Mouse (Mus musculus) spleen, embryonic (tissue): ENCODE results near the gene G2e3.

ENCODE experiments used
- CTCF ChIA-PET: fragments of 350-600 bp; sonication (Branson Sonifier 250); formaldehyde crosslinking; loops from one replicate; lab custom pipeline; 2022; lab: Charles Lee

Gene G2e3

DNA sequence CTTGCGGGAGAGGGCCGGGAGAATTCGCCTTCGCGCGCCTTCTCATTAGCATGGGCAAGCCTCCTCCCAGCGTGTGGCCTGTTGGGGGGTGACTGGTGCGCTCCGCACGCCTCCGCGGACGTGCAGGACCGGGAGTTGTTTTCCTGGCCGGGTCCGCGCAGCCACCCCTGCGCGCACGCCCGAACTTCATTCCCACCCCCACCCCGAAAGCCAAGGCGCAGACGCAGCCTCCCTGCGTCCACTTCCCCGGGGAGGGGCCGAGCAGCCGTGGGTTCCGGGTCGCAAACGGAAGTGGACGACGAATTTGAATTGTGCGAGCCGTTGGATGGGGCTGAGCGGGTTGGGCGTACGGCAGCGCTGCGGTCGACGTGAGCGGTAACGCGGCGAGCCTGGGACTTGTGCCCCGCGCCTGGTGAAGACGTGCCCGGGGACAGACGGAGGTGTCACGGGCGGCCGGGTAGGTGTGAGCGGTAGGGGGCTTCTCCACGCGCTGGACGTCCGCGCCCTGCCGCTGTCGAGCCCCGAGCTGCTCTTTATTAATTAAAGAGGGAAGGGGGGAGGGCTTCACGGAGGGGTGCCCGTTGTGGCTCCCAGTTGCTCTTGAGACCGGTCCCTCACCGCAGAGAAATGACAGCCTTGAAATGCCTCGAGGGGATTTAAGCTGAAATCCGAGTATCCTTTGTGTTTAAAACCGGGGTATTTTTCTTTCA is at the start of gene G2e3:
Gene G2e3, plus strand, starts transcription at position 74 of the 710 bp plus-strand sequence.
- CTCF ChIA-PET: no interaction called here

DNA sequence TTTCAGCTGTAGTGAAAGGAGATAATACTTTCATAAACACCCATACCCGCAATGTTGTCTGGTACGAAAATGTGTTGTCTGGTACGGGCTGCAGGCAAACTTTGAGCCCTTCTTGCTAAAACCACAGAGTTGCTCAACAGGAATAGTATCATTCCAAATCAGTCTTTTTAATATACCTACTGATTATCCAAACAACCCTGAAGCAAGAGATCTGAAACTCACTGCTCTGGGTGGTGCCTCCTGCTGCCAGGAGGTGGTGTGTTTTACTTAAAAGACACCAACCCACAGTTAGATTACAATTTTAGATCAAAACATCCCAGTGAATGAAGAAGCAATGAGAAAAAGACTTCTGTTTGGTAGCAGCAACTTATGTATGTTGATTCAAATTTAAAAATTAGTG is 24.3 kb upstream of the G2e3 start:
- CTCF ChIA-PET: no interaction called here

DNA sequence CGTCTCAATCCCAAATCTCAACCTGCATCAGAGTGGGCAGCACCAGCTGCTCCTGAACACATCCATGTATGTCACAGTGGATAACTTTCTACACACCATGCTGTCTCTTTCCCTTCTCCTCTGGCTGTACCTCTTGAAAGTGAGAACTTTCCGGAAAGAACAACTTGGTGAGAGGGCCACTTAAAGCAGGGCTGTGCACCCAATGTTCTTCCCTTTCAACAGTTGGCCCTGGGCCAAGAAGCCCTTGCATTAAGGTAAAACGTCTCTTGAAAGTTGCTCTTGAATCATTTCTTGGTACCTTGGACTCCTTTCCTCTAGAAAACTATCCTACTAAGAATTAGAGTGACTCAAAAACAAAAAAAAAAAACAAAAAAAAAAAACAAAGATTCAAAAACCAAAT is 21.0 kb upstream of the G2e3 start:
- CTCF ChIA-PET: no interaction called here

- CTCF ChIA-PET: interaction anchor here (0.6 kb wide), 1 partner anchor 442 kb away, joined by 3 read pairs; no protein-coding TSS in a partner anchor
Measured at GRCm38 (mm10) chr12:51337014-51337413, 10.8 kb upstream of the G2e3 start.

DNA sequence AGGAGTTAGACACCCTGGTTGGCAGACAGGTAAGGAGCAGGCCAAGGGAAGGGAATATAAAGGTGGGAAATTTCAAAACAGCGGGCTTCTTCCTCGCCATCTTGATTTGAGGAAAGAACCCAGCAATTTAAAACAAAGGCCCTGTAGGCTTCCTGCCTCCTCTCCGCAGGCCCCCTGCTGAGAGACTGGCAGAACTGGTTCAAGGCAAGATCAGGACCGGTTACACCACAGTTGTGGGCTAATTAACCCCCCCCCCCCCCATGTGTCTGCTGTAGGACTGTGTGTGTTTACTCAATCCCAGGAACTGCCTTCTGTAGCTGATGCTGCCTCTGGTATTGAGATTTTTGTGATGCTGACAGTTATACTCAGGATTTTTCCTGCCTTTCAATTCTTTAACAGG is 1.7 kb upstream of the G2e3 start:
- CTCF ChIA-PET: no interaction called here

GRCm38 (mm10) chr12:51348698-51348998 is 787 bp downstream of the G2e3 start:
- CTCF ChIA-PET: no interaction called here

GRCm38 (mm10) chr12:51355296-51355695 is 7.4 kb downstream of the G2e3 start:
- CTCF ChIA-PET: no interaction called here

DNA sequence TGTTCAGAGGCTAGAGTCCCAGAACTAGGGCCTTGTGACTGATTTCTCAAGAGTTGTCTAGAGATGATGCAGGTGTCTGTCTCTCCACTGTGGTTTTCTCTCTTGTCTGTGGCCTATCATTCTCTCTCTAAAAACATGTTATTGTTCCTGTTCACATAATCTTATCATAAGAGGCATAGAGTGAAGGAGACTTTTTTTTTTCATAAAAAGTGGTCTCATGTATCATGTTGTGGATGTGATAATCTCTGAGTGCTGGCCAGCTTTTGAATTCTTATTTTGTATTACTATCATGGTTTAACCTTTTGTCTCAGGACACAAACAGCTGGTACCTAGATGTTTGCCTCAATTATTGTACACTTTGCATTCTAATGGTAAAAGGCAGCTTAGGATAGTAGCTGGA is 13.4 kb downstream of the G2e3 start:
- CTCF ChIA-PET: no interaction called here

GRCm38 (mm10) chr12:51362898-51363297 is 15.0 kb downstream of the G2e3 start:
- CTCF ChIA-PET: interaction anchor here (0.6 kb wide), 1 partner anchor 121 kb away, joined by 4 read pairs; no protein-coding TSS in a partner anchor

GRCm38 (mm10) chr12:51368504-51368903 is 20.6 kb downstream of the G2e3 start:
- CTCF ChIA-PET: no interaction called here

GRCm38 (mm10) chr12:51377003-51377887 is 29.4 kb downstream of the G2e3 start, which contains the start of gene Scfd1:
TSS of gene Scfd1 (plus strand) at chr12:51377510.
- CTCF ChIA-PET: no interaction called here

GRCm38 (mm10) chr12:51377888-51378190 is 30.0 kb downstream of the G2e3 start:
- CTCF ChIA-PET: no interaction called here

- CTCF ChIA-PET: no interaction called here
Measured at GRCm38 (mm10) chr12:51399871-51400270, 52.0 kb downstream of the G2e3 start.

GRCm38 (mm10) chr12:51402060-51402698 is 54.3 kb downstream of the G2e3 start:
- CTCF ChIA-PET: no interaction called here

- CTCF ChIA-PET: no interaction called here
Measured at GRCm38 (mm10) chr12:51403987-51404586, 56.2 kb downstream of the G2e3 start.

GRCm38 (mm10) chr12:51411362-51411761 is 63.5 kb downstream of the G2e3 start:
- CTCF ChIA-PET: no interaction called here
